Mouse (Mus musculus): ENCODE measurements around the gene Phxr2.

GRCm38 (mm10) chr10:99126954-99127353 is 829 bp upstream of the Phxr2 start:
- TF ChIP-seq POLR2A (IDR thresholded peaks at IDR 0.05; ENCODE audit: insufficient read depth, low read depth, low read length) (no peak), CTCF (IDR thresholded peaks at IDR 0.05) (no peak)

Measured in heart, adult 2 months (tissue).